Mouse (Mus musculus) liver, embryonic 12.5 days (tissue): Measurements from ENCODE around the gene Mmp20. TPM values are rescaled to one million over a fixed set of nuclear protein-coding genes. Genes with fewer than 3 reads are reported as not detected.

Experiments
- ATAC-seq: fragments of 200-750 bp; cut with Nextera tagmentation; 2 replicates; pipeline ENCODE4 v1.8.0; 2017; ENCODE audit warnings: moderate number of reproducible peaks, mild to moderate bottlenecking, moderate library complexity
- H3K27ac ChIP-seq: fragments of 300-500 bp; sonication (generic); 2 replicates; pipeline ENCODE4 v1.5.1; 2016; ENCODE audit warnings: mild to moderate bottlenecking
- H3K27me3 ChIP-seq: fragments of 300-500 bp; sonication (generic); replicated peaks from 2 replicates; pipeline ENCODE4 v1.6.1; 2016; ENCODE audit warnings: mild to moderate bottlenecking, moderate library complexity
- H3K36me3 ChIP-seq: fragments of 300-500 bp; sonication (generic); 2 replicates; pipeline ENCODE4 v1.6.1; 2016; ENCODE audit warnings: mild to moderate bottlenecking, moderate library complexity
- H3K4me1 ChIP-seq: fragments of 300-500 bp; sonication (generic); 2 replicates; pipeline ENCODE4 v1.6.1; 2016
- H3K4me2 ChIP-seq: fragments of 300-500 bp; sonication (generic); 2 replicates; pipeline ENCODE4 v1.6.1; 2016; ENCODE audit warnings: mild to moderate bottlenecking, moderate library complexity
- H3K4me3 ChIP-seq: fragments of 300-500 bp; sonication (generic); 2 replicates; pipeline ENCODE4 v1.5.1; 2016; ENCODE audit warnings: mild to moderate bottlenecking, moderate library complexity
- H3K9ac ChIP-seq: fragments of 300-500 bp; sonication (generic); 2 replicates; pipeline ENCODE4 v1.6.1; 2016; ENCODE audit warnings: mild to moderate bottlenecking, moderate library complexity
- H3K9me3 ChIP-seq: fragments of 300-500 bp; sonication (generic); replicated peaks from 2 replicates; pipeline ENCODE4 v1.6.1; 2016; ENCODE audit warnings: mild to moderate bottlenecking, moderate library complexity
- WGBS: fragments of 180-500 bp; shearing (Covaris S2); methylation state at CpG from one replicate; pipeline ENCODE4 v1.1.7; 2016; ENCODE audit not compliant: insufficient replicate concordance; 5-methylcytosine and 5-hydroxymethylcytosine counted together
- polyA plus RNA-seq: library from polyadenylated mRNA; unstranded; fragments of >200 nt; fragmentation: Nextera tagmentation; extraction: Ambion mirVana; gene quantifications from 2 replicates; pipeline ENCODE4 v1.2.1, GENCODE M21; 2016

Gene Mmp20
- polyA plus RNA-seq = not detected in 2 replicates

GRCm38 (mm10) chr9:7627931-7628330 is at the start of gene Mmp20:
Mmp20 (plus strand) TSS chr9:7628231.
- Histone ChIP-seq H3K36me3 (no peaks in the 10 kb centered on the region), H3K9me3 (no peaks in the 10 kb centered on the region), H3K27ac (no peak within 1 kb of the TSS), H3K4me3 (no peak within 1 kb of the TSS), H3K27me3 (no peaks in the 10 kb centered on the region), H3K4me1 (no peaks in the 10 kb centered on the region), H3K4me2 (no peak within 1 kb of the TSS), H3K9ac (no peak within 1 kb of the TSS)
- ATAC-seq = no peak

DNA sequence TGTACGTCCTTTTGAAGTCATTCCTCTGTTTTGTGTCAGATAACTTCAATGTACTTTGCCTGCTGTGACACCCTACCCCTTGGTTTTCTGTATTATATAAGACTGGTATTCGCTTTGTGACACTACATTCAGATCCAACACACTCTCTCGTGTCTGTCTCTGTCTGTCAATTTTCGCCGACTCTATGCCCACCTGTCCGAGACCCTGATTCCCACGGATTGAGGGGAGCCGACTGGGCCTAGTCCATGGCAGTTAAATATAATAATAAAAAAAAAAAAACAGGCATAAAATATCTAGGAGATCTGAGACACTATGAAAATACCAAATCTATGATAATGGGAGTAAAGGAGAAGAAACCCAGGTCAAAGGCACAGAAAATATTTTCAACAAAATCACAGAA is 38.0 kb upstream of the Mmp20 start:
- WGBS = 57% methylated on average over 8 of the region's 8 CpGs
- no peak for ATAC-seq
- H3K36me3 ChIP-seq = no peaks in the 10 kb centered on the region
- no peak overlapping the region for H3K27ac ChIP-seq
- no peak overlapping the region for H3K4me2 ChIP-seq
- no peak overlapping the region for H3K4me3 ChIP-seq
- H3K9me3 ChIP-seq = no peaks in the 10 kb centered on the region
- H3K27me3 ChIP-seq = no peaks in the 10 kb centered on the region
- no peaks in the 10 kb centered on the region for H3K4me1 ChIP-seq
- H3K9ac ChIP-seq = no peak overlapping the region

- WGBS = 77% methylated on average over 3 of the region's 3 CpGs
- no peak overlapping the region for H3K4me2 ChIP-seq
Measured at GRCm38 (mm10) chr9:7593272-7593812, 34.7 kb upstream of the Mmp20 start.

DNA sequence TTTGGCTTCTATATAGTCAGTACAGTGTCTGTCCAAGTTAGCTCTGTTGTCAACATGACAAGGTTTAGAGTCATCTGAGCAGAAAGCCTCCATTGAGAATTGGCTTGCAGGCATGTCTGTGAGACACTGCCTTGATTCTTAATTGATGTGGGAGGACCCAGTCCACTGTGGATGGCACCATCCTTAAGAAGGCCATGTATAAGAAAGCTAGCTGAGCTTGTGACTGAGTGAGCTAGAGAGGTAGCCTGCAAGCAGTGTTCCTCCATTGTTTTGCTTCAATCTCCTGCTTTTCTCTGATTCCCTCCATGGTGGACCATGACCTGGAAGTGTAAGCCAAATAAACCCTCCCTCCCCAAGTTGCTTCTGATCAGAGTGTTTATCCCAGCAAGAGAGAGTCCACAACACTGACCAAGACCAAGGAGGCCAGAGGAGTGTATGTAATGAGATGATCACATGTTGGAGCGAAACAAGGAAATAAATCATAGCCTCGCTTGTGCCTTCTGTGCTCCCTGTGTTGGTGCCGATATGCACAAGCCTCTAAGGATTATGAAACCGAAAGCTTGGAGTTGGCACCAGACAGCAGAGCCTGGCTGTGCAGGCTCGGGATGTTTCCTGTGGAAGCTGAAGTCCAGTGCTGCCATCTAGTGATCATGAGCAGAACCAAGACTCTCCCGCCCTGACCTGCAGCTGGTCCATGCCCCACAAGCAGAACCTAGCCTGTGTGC is 33.1 kb upstream of the Mmp20 start:
- 10% methylated on average over 6 of the region's 6 CpGs for WGBS
- H3K36me3 ChIP-seq = no peaks in the 10 kb centered on the region

More at GRCm38 (mm10) chr9:7593272-7593812, 34.7 kb upstream of the Mmp20 start:
- no peak for ATAC-seq
- Histone ChIP-seq H3K27me3 (no peaks in the 10 kb centered on the region), H3K4me3 (no peak overlapping the region), H3K4me1 (no peaks in the 10 kb centered on the region; the same call in 1 of the 2 replicates), H3K9ac (no peak overlapping the region), H3K36me3 (no peaks in the 10 kb centered on the region), H3K9me3 (no peaks in the 10 kb centered on the region), H3K27ac (no peak overlapping the region)

GRCm38 (mm10) chr9:7602982-7603742 is 24.9 kb upstream of the Mmp20 start:
- Histone ChIP-seq H3K27me3 (no peaks in the 10 kb centered on the region), H3K4me2 (no peak overlapping the region), H3K4me1 (no peaks in the 10 kb centered on the region), H3K27ac (no peak overlapping the region), H3K4me3 (no peak overlapping the region), H3K9me3 (no peaks in the 10 kb centered on the region), H3K36me3 (no peaks in the 10 kb centered on the region), H3K9ac (no peak overlapping the region)
- ATAC-seq = no peak
- 3% methylated on average over 3 of the region's 3 CpGs for WGBS

More for the DNA sequence above, 33.1 kb upstream of the Mmp20 start:
- no peaks in the 10 kb centered on the region for H3K9me3 ChIP-seq
- no peak overlapping the region for H3K27ac ChIP-seq
- no peaks in the 10 kb centered on the region; the same call in 1 of the 2 replicates for H3K4me1 ChIP-seq
- H3K4me2 ChIP-seq = peak overlapping the region; percentile 49
- H3K9ac ChIP-seq = no peak overlapping the region; the same call in 1 of the 2 replicates
- H3K4me3 ChIP-seq = peak overlapping the region; percentile 37
- no peaks in the 10 kb centered on the region for H3K27me3 ChIP-seq
- ATAC-seq = peak; percentile 80

- H3K9ac ChIP-seq = no peak overlapping the region
- no peak overlapping the region for H3K4me3 ChIP-seq
- H3K9me3 ChIP-seq = no peaks in the 10 kb centered on the region
- H3K4me2 ChIP-seq = no peak overlapping the region
- ATAC-seq = no peak
- no peak overlapping the region for H3K27ac ChIP-seq
- H3K4me1 ChIP-seq = no peaks in the 10 kb centered on the region
- H3K27me3 ChIP-seq = no peaks in the 10 kb centered on the region
- no peaks in the 10 kb centered on the region for H3K36me3 ChIP-seq
- WGBS = 54% methylated on average over 6 of the region's 6 CpGs
Measured at GRCm38 (mm10) chr9:7604005-7604404, 24.0 kb upstream of the Mmp20 start.

DNA sequence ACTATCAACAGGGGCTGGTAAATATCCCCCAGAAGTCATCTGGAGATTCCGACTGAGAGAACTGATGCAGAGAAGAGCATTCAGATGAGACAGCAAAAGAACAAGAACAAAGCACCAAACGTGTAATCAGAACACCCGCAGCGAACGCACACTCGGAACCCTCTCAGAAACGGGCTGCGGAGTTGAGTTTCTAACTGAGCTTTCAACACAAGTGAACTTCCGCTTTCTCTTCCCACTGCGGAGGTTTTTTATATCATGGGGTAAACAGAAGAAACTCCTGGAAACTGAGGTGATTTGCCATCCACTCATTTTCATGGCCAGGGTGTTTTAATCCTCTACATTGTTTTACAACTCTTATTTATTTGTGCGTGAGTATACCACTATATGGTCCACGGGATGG is 22.4 kb upstream of the Mmp20 start:
- no peak overlapping the region for H3K4me2 ChIP-seq
- WGBS = 73% methylated on average over 12 of the region's 12 CpGs
- no peak overlapping the region for H3K27ac ChIP-seq
- ATAC-seq = no peak
- no peaks in the 10 kb centered on the region for H3K4me1 ChIP-seq
- H3K9me3 ChIP-seq = no peaks in the 10 kb centered on the region
- no peak overlapping the region for H3K9ac ChIP-seq
- H3K27me3 ChIP-seq = no peaks in the 10 kb centered on the region
- H3K36me3 ChIP-seq = no peaks in the 10 kb centered on the region
- no peak overlapping the region for H3K4me3 ChIP-seq

DNA sequence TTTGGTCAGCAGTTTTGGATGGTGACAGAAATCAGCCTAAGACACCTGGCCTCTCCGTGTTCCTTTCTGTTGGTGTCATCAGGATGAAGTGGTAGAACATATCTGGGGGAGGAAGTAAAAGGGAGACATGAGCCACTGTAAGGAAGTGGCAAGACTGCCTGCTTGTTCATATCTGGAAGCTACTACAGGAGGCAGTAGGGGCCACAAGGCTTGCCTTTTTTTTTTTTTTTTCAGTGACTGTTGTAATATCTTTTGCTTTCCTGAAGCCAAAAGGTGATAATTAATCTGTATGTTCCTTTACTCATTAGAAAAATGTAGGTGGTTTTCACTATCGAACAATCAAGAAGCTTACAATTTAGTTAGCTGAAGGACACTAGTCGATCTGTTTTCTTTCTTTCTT is 5.4 kb upstream of the Mmp20 start:
- H3K4me2 ChIP-seq = no peak overlapping the region
- no peaks in the 10 kb centered on the region for H3K4me1 ChIP-seq
- no peaks in the 10 kb centered on the region for H3K36me3 ChIP-seq
- no peak for ATAC-seq
- H3K27me3 ChIP-seq = no peaks in the 10 kb centered on the region
- no peaks in the 10 kb centered on the region for H3K9me3 ChIP-seq
- H3K4me3 ChIP-seq = no peak overlapping the region
- no peak overlapping the region for H3K9ac ChIP-seq
- H3K27ac ChIP-seq = no peak overlapping the region
- WGBS = 58% methylated on average over 3 of the region's 3 CpGs

DNA sequence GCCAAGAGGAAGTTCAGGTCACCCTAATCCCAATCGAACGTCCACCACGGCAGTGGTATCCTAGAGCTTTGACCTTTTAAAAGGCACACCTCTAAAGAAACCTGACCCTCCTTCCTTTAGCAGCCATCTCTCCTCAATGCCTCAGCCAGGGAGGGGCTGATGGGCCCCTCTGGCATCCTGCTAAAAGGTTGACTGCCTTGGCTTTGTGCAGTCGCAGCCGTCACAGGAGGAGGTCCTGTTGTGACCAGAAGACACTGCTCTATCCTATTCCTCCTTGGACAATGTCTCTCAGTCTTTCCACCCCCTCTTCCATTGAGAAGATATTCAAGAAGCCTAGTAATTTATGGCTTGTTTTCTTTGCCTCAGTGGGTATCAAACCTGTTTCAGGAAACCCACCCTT is 5.9 kb downstream of the Mmp20 start:
- no peaks in the 10 kb centered on the region for H3K36me3 ChIP-seq
- H3K27me3 ChIP-seq = no peaks in the 10 kb centered on the region
- no peak overlapping the region for H3K9ac ChIP-seq
- no peak for ATAC-seq
- H3K4me1 ChIP-seq = no peaks in the 10 kb centered on the region
- no peaks in the 10 kb centered on the region for H3K9me3 ChIP-seq
- 55% methylated on average over 5 of the region's 5 CpGs for WGBS
- no peak overlapping the region for H3K4me3 ChIP-seq
- no peak overlapping the region for H3K4me2 ChIP-seq
- H3K27ac ChIP-seq = no peak overlapping the region

- 52% methylated on average over 3 of the region's 3 CpGs for WGBS
Measured at GRCm38 (mm10) chr9:7647901-7648300, 19.9 kb downstream of the Mmp20 start.

DNA sequence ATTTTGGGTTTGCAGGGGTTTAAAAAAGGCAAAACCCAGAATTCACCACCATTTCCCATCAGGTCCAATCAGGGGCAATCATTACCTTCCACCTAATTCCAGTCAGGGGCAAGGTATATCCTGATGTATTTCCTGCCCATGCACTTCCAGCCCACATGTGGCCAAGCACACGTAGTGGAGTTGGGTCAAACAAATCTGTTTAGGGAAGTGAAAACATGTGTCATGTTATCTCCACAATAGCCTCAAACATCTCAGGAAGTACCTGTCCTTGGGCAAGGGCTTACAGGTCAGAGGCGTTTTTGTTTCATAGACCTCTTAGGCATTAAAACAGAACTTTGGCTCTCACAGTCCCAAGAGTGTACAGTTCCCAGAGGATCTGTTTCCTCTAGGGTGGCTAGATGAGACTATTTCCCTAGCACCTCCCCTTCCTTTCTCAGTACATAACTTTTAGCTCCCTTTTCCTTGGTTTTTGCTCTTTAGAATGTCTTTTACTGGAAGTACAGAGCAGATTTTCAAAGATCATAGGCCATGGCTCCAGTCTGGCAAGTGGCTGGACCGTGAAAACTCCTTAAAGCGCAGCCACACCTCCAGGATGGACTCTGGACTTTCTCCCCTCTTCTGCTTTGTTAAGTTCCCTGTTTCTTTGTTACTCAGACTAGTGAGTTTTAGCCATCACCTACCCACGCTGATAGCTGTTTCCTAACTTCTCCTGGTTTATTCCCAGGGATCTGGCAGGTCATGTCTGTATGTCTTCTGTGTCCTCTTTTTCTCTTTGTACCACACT is 22.6 kb downstream of the Mmp20 start:
- Histone ChIP-seq H3K36me3 (no peaks in the 10 kb centered on the region), H3K9me3 (no peaks in the 10 kb centered on the region), H3K27me3 (no peaks in the 10 kb centered on the region), H3K9ac (no peak overlapping the region), H3K27ac (no peak overlapping the region), H3K4me1 (no peaks in the 10 kb centered on the region), H3K4me3 (no peak overlapping the region), H3K4me2 (no peak overlapping the region)
- no peak for ATAC-seq
- 44% methylated on average over 5 of the region's 5 CpGs for WGBS

More at GRCm38 (mm10) chr9:7647901-7648300, 19.9 kb downstream of the Mmp20 start:
- Histone ChIP-seq H3K9ac (no peak overlapping the region), H3K27me3 (no peaks in the 10 kb centered on the region), H3K27ac (no peak overlapping the region), H3K9me3 (no peaks in the 10 kb centered on the region), H3K36me3 (no peaks in the 10 kb centered on the region), H3K4me1 (no peaks in the 10 kb centered on the region), H3K4me2 (no peak overlapping the region), H3K4me3 (no peak overlapping the region)
- ATAC-seq = no peak
